Mouse (Mus musculus) CH12.LX (cell line): ENCODE results near the gene Fbxo28. TPM values are rescaled to one million over a fixed set of nuclear protein-coding genes. Genes with fewer than 3 reads are reported as not detected.

Experiments used
- DNase-seq: peaks from one replicate; pipeline ENCODE4 v3.0.0-alpha.2; 2013; ENCODE audit errors: extremely low read depth
- H3K27ac ChIP-seq: 2 replicates; pipeline ENCODE4 v1.5.1; 2012; ENCODE audit warnings: low read depth, mild to moderate bottlenecking, control low read depth, moderate library complexity; ENCODE audit not compliant: insufficient read depth
- H3K27me3 ChIP-seq: replicated peaks from 2 replicates; pipeline ENCODE3; 2012; ENCODE audit warnings: inconsistent platforms
- H3K36me3 ChIP-seq, 2 experiments: replicated peaks in 1 of 2; 2 replicates each; pipeline versions ENCODE3 to v1.6.1; 2012; ENCODE audit warnings: inconsistent platforms in 1 of 2, low read length in 1 of 2, mild to moderate bottlenecking in 1 of 2, mixed read lengths in 1 of 2, moderate library complexity in 1 of 2; ENCODE audit not compliant: control insufficient read depth in 1 of 2, insufficient read depth in 1 of 2
- H3K4me1 ChIP-seq, 2 experiments: 2 replicates each; pipeline ENCODE4 v1.6.1; 2012; ENCODE audit warnings: inconsistent platforms in 1 of 2, moderate library complexity in 1 of 2; ENCODE audit not compliant: insufficient read depth in 2 of 2, control insufficient read depth in 1 of 2
- H3K4me2 ChIP-seq: 2 replicates; pipeline ENCODE4 v1.6.1; 2012; ENCODE audit warnings: low read depth, mild to moderate bottlenecking, control low read depth; ENCODE audit not compliant: poor library complexity, insufficient read depth, severe bottlenecking
- H3K4me3 ChIP-seq, 3 experiments: fragments of 150-350 bp in 1 of 3; sonication (generic) in 1 of 3; replicated peaks in 1 of 3; 2 replicates each; pipeline versions ENCODE3 to v1.5.1; 2011 to 2012; ENCODE audit warnings: low read depth in 2 of 3, low read length in 2 of 3, mild to moderate bottlenecking in 2 of 3, moderate library complexity in 2 of 3, control low read depth in 1 of 3, improper control_type of control experiment in 1 of 3, inconsistent platforms in 1 of 3, mixed read lengths in 1 of 3; ENCODE audit not compliant: poor library complexity in 1 of 3
- H3K79me2 ChIP-seq: replicated peaks from 2 replicates; pipeline ENCODE4 v1.6.1; 2012; ENCODE audit warnings: mild to moderate bottlenecking, moderate library complexity; ENCODE audit not compliant: control insufficient read depth, poor library complexity, insufficient read depth, severe bottlenecking; ENCODE audit errors: extremely low read depth
- H3K9ac ChIP-seq: 2 replicates; pipeline ENCODE4 v1.6.1; 2012; ENCODE audit warnings: low read depth, mild to moderate bottlenecking, control low read depth, moderate library complexity; ENCODE audit not compliant: insufficient read depth
- H3K9me3 ChIP-seq: replicated peaks from 2 replicates; pipeline ENCODE3; 2012; ENCODE audit warnings: low read length, inconsistent platforms, mixed read lengths
- BHLHE40 ChIP-seq: IDR thresholded peaks from 2 replicates; pipeline ENCODE4 v1.6.1; 2011; ENCODE audit warnings: mild to moderate bottlenecking, low read depth, low read length, improper control_type of control experiment
- ELF1 ChIP-seq: IDR thresholded peaks from 2 replicates; pipeline ENCODE4 v1.6.1; 2014; ENCODE audit warnings: low read depth, mild to moderate bottlenecking, inconsistent platforms, low read length, improper control_type of control experiment
- EP300 ChIP-seq: IDR thresholded peaks from 2 replicates; pipeline ENCODE4 v1.6.1; 2011; ENCODE audit warnings: low read length, improper control_type of control experiment
- GABPA ChIP-seq: IDR thresholded peaks from 2 replicates; pipeline ENCODE4 v1.6.1; 2012; ENCODE audit warnings: low read depth, low read length, improper control_type of control experiment, inconsistent platforms; ENCODE audit not compliant: insufficient replicate concordance
- HCFC1 ChIP-seq: IDR thresholded peaks from 2 replicates; pipeline ENCODE4 v1.6.1; 2012; ENCODE audit warnings: low read depth, mild to moderate bottlenecking, inconsistent platforms, low read length, improper control_type of control experiment
- JUND ChIP-seq: conservative IDR thresholded peaks from 2 replicates; pipeline ENCODE4 v1.6.1; 2011; ENCODE audit warnings: low read depth, low read length, improper control_type of control experiment
- KAT2A ChIP-seq: IDR thresholded peaks from 2 replicates; pipeline ENCODE4 v1.6.1; 2012; ENCODE audit warnings: low read length, improper control_type of control experiment, inconsistent platforms; ENCODE audit not compliant: insufficient replicate concordance
- MAFK ChIP-seq: IDR thresholded peaks from 2 replicates; pipeline ENCODE4 v1.6.1; 2011; ENCODE audit warnings: low read length, improper control_type of control experiment; ENCODE audit not compliant: insufficient replicate concordance
- MAX ChIP-seq: IDR thresholded peaks from 2 replicates; pipeline ENCODE4 v1.6.1; 2011; ENCODE audit warnings: low read length, improper control_type of control experiment
- MAZ ChIP-seq: IDR thresholded peaks from 2 replicates; pipeline ENCODE4 v1.6.1; 2012; ENCODE audit warnings: low read depth, mild to moderate bottlenecking, inconsistent platforms, low read length, improper control_type of control experiment, moderate library complexity
- POLR2A ChIP-seq: IDR thresholded peaks from 2 replicates; pipeline ENCODE4 v1.6.1; 2011; ENCODE audit warnings: low read depth, mild to moderate bottlenecking, improper control_type of control experiment, low read length
- POLR2AphosphoS2 ChIP-seq: IDR thresholded peaks from 2 replicates; pipeline ENCODE4 v1.6.1; 2011; ENCODE audit warnings: low read depth, low read length, improper control_type of control experiment
- RAD21 ChIP-seq: IDR thresholded peaks from 2 replicates; pipeline ENCODE4 v1.6.1; 2011; ENCODE audit warnings: low read depth, mild to moderate bottlenecking, low read length, improper control_type of control experiment, moderate library complexity
- SMC3 ChIP-seq: IDR thresholded peaks from 2 replicates; pipeline ENCODE4 v1.6.1; 2011; ENCODE audit warnings: low read depth, low read length, improper control_type of control experiment
- TBP ChIP-seq: conservative IDR thresholded peaks from 2 replicates; pipeline ENCODE4 v1.6.1; 2011; ENCODE audit warnings: low read depth, low read length, improper control_type of control experiment
- TCF12 ChIP-seq: IDR thresholded peaks from 2 replicates; pipeline ENCODE4 v1.6.1; 2014; ENCODE audit warnings: low read depth, mild to moderate bottlenecking, inconsistent platforms, low read length, improper control_type of control experiment
- UBTF ChIP-seq: IDR thresholded peaks from 2 replicates; pipeline ENCODE4 v1.6.1; 2012; ENCODE audit warnings: low read depth, mild to moderate bottlenecking, inconsistent platforms, low read length, improper control_type of control experiment, moderate library complexity
- USF2 ChIP-seq: conservative IDR thresholded peaks from 2 replicates; pipeline ENCODE4 v1.6.1; 2011; ENCODE audit warnings: low read depth, low read length, improper control_type of control experiment
- ZKSCAN1 ChIP-seq: IDR thresholded peaks from 2 replicates; pipeline ENCODE4 v1.6.1; 2012; ENCODE audit warnings: low read depth, inconsistent platforms, low read length, improper control_type of control experiment, borderline replicate concordance
- ZMIZ1 ChIP-seq: IDR thresholded peaks from 2 replicates; pipeline ENCODE4 v1.6.1; 2012; ENCODE audit warnings: low read depth, mild to moderate bottlenecking, inconsistent platforms, low read length, improper control_type of control experiment
- ZNF384 ChIP-seq: IDR thresholded peaks from 2 replicates; pipeline ENCODE4 v1.6.1; 2012; ENCODE audit warnings: low read depth, low read length, improper control_type of control experiment, inconsistent platforms
- dilution Hi-C: fragments of 300-500 bp; cut with MboI; formaldehyde crosslinking; loops from 2 replicates; pipeline ENCODE4 v1.14.3; 2020; ENCODE audit warnings: low sequenced_read_pairs; ENCODE audit not compliant: extremely low pct_unique_long_range_greater_than_20kb, extremely low pct_ligation_motif_present
- in situ Hi-C: fragments of 300-500 bp; cut with MboI; formaldehyde crosslinking; loops from 3 replicates; pipeline ENCODE4 v1.14.3; 2019; ENCODE audit warnings: low sequenced_read_pairs, low pct_ligation_motif_present, low pct_unique_long_range_greater_than_20kb, mixed read lengths
- polyA plus RNA-seq: library from polyadenylated mRNA; unstranded; fragments of >175 nt; gene quantifications from 2 replicates; pipeline ENCODE4 v1.2.1, GENCODE M21; 2012; ENCODE audit warnings: low read depth; ENCODE audit not compliant: insufficient read length
- total RNA-seq, 2 experiments: library from RNA; depleted of rRNA; stranded (reverse); fragments of 300-350 nt in 1 of 2; fragments of >200 nt in 1 of 2; gene quantifications; 2 replicates each; pipeline ENCODE4 v1.2.3; 2012 to 2014

Gene Fbxo28
- total and polyA plus RNA-seq, 3 experiments: 11.9 to 13.3 (median 12.6) TPM

- H3K4me3 ChIP-seq: no peak overlapping the region
- H3K79me2 ChIP-seq: no peaks in the 10 kb centered on the region
Measured at GRCm38 (mm10) chr1:182363683-182364404, 22.4 kb upstream of the Fbxo28 start.

DNA sequence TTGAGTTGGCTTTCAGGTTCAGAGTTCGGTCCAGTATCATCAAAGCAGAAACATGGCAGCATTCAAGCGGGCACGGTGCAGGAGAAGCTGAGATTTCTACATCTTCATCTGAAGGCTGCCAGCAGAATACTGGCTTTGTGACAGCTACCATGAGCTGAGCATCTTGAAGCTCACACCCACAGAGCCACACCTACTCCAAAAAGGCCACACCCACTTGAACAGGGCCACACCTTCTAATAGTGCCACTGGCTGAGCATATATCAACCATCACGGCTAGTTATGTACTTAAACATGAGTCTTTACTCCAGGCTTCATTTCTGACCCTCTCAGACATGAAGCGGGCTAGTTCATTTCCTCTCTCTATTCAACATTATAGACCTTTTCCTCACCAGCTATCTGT, 21.3 kb upstream of the Fbxo28 start:
- dilution Hi-C loops: no loop called here
- Histone ChIP-seq H3K9me3 (no peaks in the 10 kb centered on the region), H3K4me1 (no peaks in the 10 kb centered on the region)

More at GRCm38 (mm10) chr1:182363683-182364404, 22.4 kb upstream of the Fbxo28 start:
- dilution Hi-C loops (no loop called here), in situ Hi-C loops (no loop called here)
- Histone ChIP-seq H3K9me3 (no peaks in the 10 kb centered on the region), H3K36me3 (no peaks in the 10 kb centered on the region), H3K4me2 (no peak overlapping the region), H3K4me1 (peaks cover 2 to 3% of the 10 kb centered on the region in 2 experiments; a peak in 2 of 4 replicates), H3K27ac (no peak overlapping the region), H3K9ac (no peak overlapping the region), H3K27me3 (peaks cover 2% of the 10 kb centered on the region)
- DNase-seq: no peak
- no peak for TF ChIP-seq MAZ
- TF ChIP-seq ZNF384: no peak
- no peak for TF ChIP-seq TBP
- TF ChIP-seq EP300: no peak
- TF ChIP-seq USF2: no peak
- TF ChIP-seq JUND: no peak
- TF ChIP-seq UBTF: no peak
- TF ChIP-seq ELF1: no peak

More for the DNA sequence above, 21.3 kb upstream of the Fbxo28 start:
- H3K9ac ChIP-seq: no peak overlapping the region
- in situ Hi-C loops: no loop called here
- H3K36me3 ChIP-seq: no peaks in the 10 kb centered on the region
- TF ChIP-seq TBP (no peak), GABPA (no peak), POLR2A (no peak), ZMIZ1 (no peak), TCF12 (no peak), USF2 (no peak), BHLHE40 (no peak), HCFC1 (no peak), UBTF (no peak), KAT2A (no peak), MAFK (no peak), RAD21 (no peak), JUND (no peak), SMC3 (no peak), ZKSCAN1 (no peak), MAX (no peak), MAZ (no peak), POLR2AphosphoS2 (no peak)
- H3K79me2 ChIP-seq: no peaks in the 10 kb centered on the region
- H3K27ac ChIP-seq: no peak overlapping the region
- peaks cover 2% of the 10 kb centered on the region for H3K27me3 ChIP-seq
- H3K4me2 ChIP-seq: no peak overlapping the region
- DNase-seq: no peak
- no peak overlapping the region for H3K4me3 ChIP-seq
